Comparison of ENCODE assay signal across 22 mouse cellular contexts in genomic region chr5:36894604-36895368, GRCm38 (mm10). TPM values are rescaled to one million over a fixed set of nuclear protein-coding genes. Genes with fewer than 3 reads are reported as not detected.
DNase-seq lines count a peak whose midpoint lies in the region; ATAC-seq and TF ChIP-seq lines count a peak whose summit lies in the region.
"Had no signal": no experiment of that assay in that cellular context is flagged by ENCODE, and none has a peak within 500 bp of the region (broad histone marks: within the 10 kb centered on the region; RNA-seq: fewer than 3 reads in every experiment).

No protein-coding gene starts in this region.

- no peaks in the 10 kb centered on the region for H3K27me3 ChIP-seq in cerebellum, adult 2 months (ENCODE audit: control insufficient read depth, insufficient read depth, low read length)
- H3K27me3 ChIP-seq in forebrain, embryonic 11.5 days (ENCODE audit: control insufficient read depth, insufficient read depth, low read length), result no peaks in the 10 kb centered on the region
- no peaks in the 10 kb centered on the region for H3K27me3 ChIP-seq in liver, embryonic 11.5 days (replicated peaks; ENCODE audit: control insufficient read depth, insufficient read depth, low read length)
- H3K27me3 ChIP-seq: intestine, embryonic 15.5 days; lung, embryonic 15.5 days had no signal

- no peaks in the 10 kb centered on the region for H3K9me3 ChIP-seq in forebrain, embryonic 11.5 days (ENCODE audit: control insufficient read depth, low read length)
- no peaks in the 10 kb centered on the region for H3K9me3 ChIP-seq in liver, embryonic 11.5 days (ENCODE audit: control insufficient read depth, low read length)
- H3K9me3 ChIP-seq: heart, embryonic 15.5 days; intestine, embryonic 15.5 days; limb, embryonic 13.5 days; lung, embryonic 15.5 days had no signal

- ATAC-seq in forebrain, embryonic 11.5 days (replicated peaks; ENCODE audit: low FRiP score), result no peak
- ATAC-seq in liver, embryonic 11.5 days (replicated peaks; ENCODE audit: low FRiP score), result no peak
- ATAC-seq: forebrain, embryonic 16.5 days; intestine, embryonic 15.5 days had no signal

- TF ChIP-seq CTCF in left cerebral cortex, adult 2 months (IDR thresholded peaks at IDR 0.05), result no peak
- no peak for TF ChIP-seq CTCF in cerebellum, adult 2 months (IDR thresholded peaks at IDR 0.05; ENCODE audit: borderline replicate concordance, insufficient read depth, low read depth, low read length)

- TF ChIP-seq POLR2A in cerebellum, adult 2 months (IDR thresholded peaks at IDR 0.05; ENCODE audit: borderline replicate concordance, insufficient read depth, low read length), result 0 out of 2 replicates have a peak, but pooled peaks have one; percentile 16

- intact Hi-C loops in left cerebral cortex, adult 2 months (cut with DNase I), result no loop called here

- H3K4me3 ChIP-seq in left cerebral cortex, adult 2 months, result no peak overlapping the region
- no peak overlapping the region for H3K4me3 ChIP-seq in cerebellum, adult 2 months (replicated peaks; ENCODE audit: insufficient read depth, low read depth, low read length)
- no peak overlapping the region for H3K4me3 ChIP-seq in forebrain, embryonic 11.5 days (ENCODE audit: low read depth, low read length)
- H3K4me3 ChIP-seq in liver, embryonic 11.5 days (ENCODE audit: low read depth, low read length), result no peak overlapping the region
- H3K4me3 ChIP-seq: heart, adult 2 months; heart, embryonic 15.5 days; intestine, embryonic 15.5 days; limb, embryonic 13.5 days; lung, embryonic 15.5 days had no signal

- H3K9ac ChIP-seq in forebrain, embryonic 11.5 days (ENCODE audit: low read length), result no peak overlapping the region
- no peak overlapping the region for H3K9ac ChIP-seq in liver, embryonic 11.5 days (ENCODE audit: low read depth, low read length)
- H3K9ac ChIP-seq: heart, embryonic 15.5 days; intestine, embryonic 15.5 days; limb, embryonic 13.5 days; liver, embryonic 14.5 days; lung, embryonic 15.5 days had no signal

- 8% methylated on average over 6 of the region's 6 CpGs for WGBS in cerebellum, adult 2 months
- 79% methylated on average over 6 of the region's 6 CpGs for WGBS in forebrain, embryonic 11.5 days
- 66% methylated on average over 6 of the region's 6 CpGs for WGBS in liver, embryonic 11.5 days

- peaks cover 95% of the 10 kb centered on the region for H3K4me1 ChIP-seq in cerebellum, adult 2 months (ENCODE audit: control insufficient read depth, insufficient read depth, low read length)
- H3K4me1 ChIP-seq in forebrain, embryonic 11.5 days (replicated peaks; ENCODE audit: control insufficient read depth, insufficient read depth, low read length), result peaks cover 3% of the 10 kb centered on the region; the same call in 1 of the 2 replicates
- H3K4me1 ChIP-seq in liver, embryonic 11.5 days (replicated peaks; ENCODE audit: control insufficient read depth, insufficient read depth, low read length), result no peaks in the 10 kb centered on the region
- H3K4me1 ChIP-seq: intestine, embryonic 15.5 days; limb, embryonic 13.5 days; lung, embryonic 15.5 days had no signal

- peak overlapping the region; percentile 81 for H3K27ac ChIP-seq in left cerebral cortex, adult 2 months
- H3K27ac ChIP-seq in cerebellum, adult 2 months (ENCODE audit: insufficient read depth, low read length), result peak overlapping the region; percentile 94
- no peak overlapping the region for H3K27ac ChIP-seq in forebrain, embryonic 11.5 days (ENCODE audit: low read depth, low read length)
- no peak overlapping the region for H3K27ac ChIP-seq in liver, embryonic 11.5 days (ENCODE audit: low read depth, low read length)
- H3K27ac ChIP-seq: heart, adult 2 months; heart, embryonic 15.5 days; intestine, embryonic 15.5 days; limb, embryonic 13.5 days; liver, embryonic 14.5 days; lung, embryonic 15.5 days had no signal

- no peaks in the 10 kb centered on the region for H3K36me3 ChIP-seq in forebrain, embryonic 11.5 days (ENCODE audit: control insufficient read depth, insufficient read depth, low read length)
- no peaks in the 10 kb centered on the region for H3K36me3 ChIP-seq in liver, embryonic 11.5 days (ENCODE audit: control insufficient read depth, insufficient read depth, low read length)
- H3K36me3 ChIP-seq: heart, embryonic 15.5 days; intestine, embryonic 15.5 days; limb, embryonic 13.5 days; lung, embryonic 15.5 days had no signal

- DNase-seq in left cerebral cortex, adult 2 months (ENCODE audit: extremely low spot score in 1 of 2, low spot score in 2 of 2), result no peak
- no peak for DNase-seq in left cerebral cortex, adult 18-20 months (ENCODE audit: low spot score in 2 of 2)
- peak; percentile 87 for DNase-seq in cerebellum, adult 11 months
- peak; percentile 92 to 93 for DNase-seq in cerebellum, adult 2 months
- DNase-seq in cerebellum, postnatal 36 days, result peak; percentile 87 to 91
- no peak for DNase-seq in forebrain, embryonic 11.5 days (ENCODE audit: low spot score)
- no peak for DNase-seq in liver, embryonic 11.5 days (ENCODE audit: low spot score)
- DNase-seq: adrenal gland, postnatal 36 days; embryo, embryonic 11 days; gastrocnemius, postnatal 25 days; heart, adult 2 months; kidney, adult 9 months; kidney, postnatal 25 days; thymus, postnatal 4 days had no signal

- H3K4me2 ChIP-seq in forebrain, embryonic 11.5 days (ENCODE audit: low read depth, low read length, severe bottlenecking), result no peak overlapping the region
- H3K4me2 ChIP-seq in liver, embryonic 11.5 days, result no peak overlapping the region
- H3K4me2 ChIP-seq: heart, embryonic 15.5 days; intestine, embryonic 15.5 days; limb, embryonic 13.5 days; lung, embryonic 15.5 days had no signal

RNA-seq across cellular contexts. Expression of gene Ppp2r2c, which starts 26.5 kb away (rescaled TPM):
- total RNA-seq in left cerebral cortex, adult 2 months (2021), result 100 to 1,000 TPM; 448 to 462 TPM
- total RNA-seq in left cerebral cortex, adult 18-20 months (2021), result 100 to 1,000 TPM; 444 to 453 TPM
- 259 and 273 TPM in 2 replicates for polyA plus RNA-seq in cerebellum, adult 2 months (2012; rRNA removed)
- 1.0 and 1.4 TPM in 2 replicates for polyA plus RNA-seq in forebrain, embryonic 11.5 days (2014; fragmentation: Nextera tagmentation; extraction: Ambion mirVana)
- 0.30 and 0.33 TPM in 2 replicates for polyA plus RNA-seq in liver, embryonic 11.5 days (2014; fragmentation: Nextera tagmentation; extraction: Ambion mirVana)
- total RNA-seq: hematopoietic stem cell, adult 5-6 weeks had no signal
- polyA plus RNA-seq: C2C12; liver, embryonic 14.5 days had no signal

Comparison
In these comparisons a context has a peak if more than half of its experiments do, and no peak if none do; other contexts are left out.
1. DNase-seq: peak in cerebellum, adult 11 months (single experiment), cerebellum, adult 2 months (2 of 2) and cerebellum, postnatal 36 days (2 of 2); none in left cerebral cortex, adult 2 months (0 of 2), left cerebral cortex, adult 18-20 months (0 of 2), forebrain, embryonic 11.5 days (single experiment) and liver, embryonic 11.5 days (single experiment).
2. H3K27ac ChIP-seq: peak in left cerebral cortex, adult 2 months (single experiment) and cerebellum, adult 2 months (single experiment); none in forebrain, embryonic 11.5 days (single experiment) and liver, embryonic 11.5 days (single experiment).
3. RNA of gene Ppp2r2c, which starts 26.5 kb away (polyA plus RNA-seq): 259 to 273 TPM in cerebellum, adult 2 months; 1.0 to 1.4 TPM in forebrain, embryonic 11.5 days and 0.30 to 0.33 TPM in liver, embryonic 11.5 days; every median in the first group is over 100 times any median in the second.